In the genomic region with DNA sequence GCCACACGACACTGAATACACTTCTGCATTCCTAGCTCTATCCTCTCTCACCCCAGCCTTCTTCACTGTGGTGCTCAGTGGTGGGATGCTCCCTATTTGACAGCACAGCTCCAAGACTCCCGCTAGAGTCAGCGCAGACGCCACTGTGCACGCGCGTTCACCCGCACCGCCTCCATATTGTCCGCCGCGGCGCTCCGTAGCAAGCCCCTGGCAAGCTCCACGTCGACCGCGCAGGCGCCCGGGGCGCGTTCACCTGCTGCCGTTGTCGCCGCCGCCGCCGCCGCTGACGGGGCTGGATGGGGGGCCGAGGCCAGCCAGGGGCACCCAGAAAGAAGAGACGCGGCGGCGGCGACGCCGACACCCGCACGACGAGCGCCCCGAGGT, we compare ENCODE assay signal across 8 mouse cellular contexts. TPM values are rescaled to one million over a fixed set of nuclear protein-coding genes. Genes with fewer than 3 reads are reported as not detected.
DNase-seq lines count a peak whose midpoint lies in the region; ATAC-seq lines count a peak whose summit lies in the region.

Gene Golga4 (plus strand): TSS at position 248 of the 384 bp plus-strand sequence.

- H3K9ac ChIP-seq in heart, embryonic 13.5 days, result peak within 1 kb of the TSS; percentile 97
- H3K9ac ChIP-seq in liver, embryonic 11.5 days (ENCODE audit: low read depth, low read length), result peak within 1 kb of the TSS; percentile 82

- H3K4me3 ChIP-seq in heart, embryonic 13.5 days, result peak within 1 kb of the TSS; percentile 92
- peak within 1 kb of the TSS; percentile 72 for H3K4me3 ChIP-seq in liver, embryonic 11.5 days (ENCODE audit: low read depth, low read length)

- peak within 1 kb of the TSS; percentile 81 for H3K27ac ChIP-seq in heart, embryonic 13.5 days (replicated peaks)
- H3K27ac ChIP-seq in liver, embryonic 11.5 days (ENCODE audit: low read depth, low read length), result peak within 1 kb of the TSS; percentile 10; the same call in 1 of the 2 replicates

- WGBS in heart, embryonic 13.5 days, result under 1% methylated on average over 42 of the region's 43 CpGs
- under 1% methylated on average over 43 of the region's 43 CpGs for WGBS in liver, embryonic 11.5 days

- peaks cover 5% of the 10 kb centered on the region; the same call in 1 of the 2 replicates for H3K36me3 ChIP-seq in heart, embryonic 13.5 days
- no peaks in the 10 kb centered on the region for H3K36me3 ChIP-seq in liver, embryonic 11.5 days (ENCODE audit: control insufficient read depth, insufficient read depth, low read length)
- no peaks in the 10 kb centered on the region for H3K36me3 ChIP-seq in splenic B cell, adult 2 months (ENCODE audit: control insufficient read depth, insufficient read depth, low read length, poor library complexity, severe bottlenecking)

- peaks cover 41% of the 10 kb centered on the region for H3K4me1 ChIP-seq in heart, embryonic 13.5 days
- H3K4me1 ChIP-seq in liver, embryonic 11.5 days (replicated peaks; ENCODE audit: control insufficient read depth, insufficient read depth, low read length), result peaks cover 27% of the 10 kb centered on the region

- DNase-seq in c-Kit-negative CD71-positive TER-119-positive erythroid progenitor cells, embryonic 14.5 days (ENCODE audit: low read depth, low spot score), result peak; percentile 54
- peak; percentile 43 for DNase-seq in fibroblast of lung, adult 2 months (ENCODE audit: low read depth)
- peak; percentile 95 for DNase-seq in kidney, postnatal 10 days
- DNase-seq in liver, embryonic 11.5 days (ENCODE audit: low spot score), result peak; percentile 85
- DNase-seq in naive thymus-derived CD4-positive, alpha-beta T cell, adult 2 months (ENCODE audit: low read depth), result peak; percentile 85
- DNase-seq in splenic B cell, adult 2 months (ENCODE audit: low read depth, low spot score), result peak; percentile 84

- ATAC-seq in CD4-positive, CD25-positive, alpha-beta regulatory T cell, adult 4 months, result peak; percentile 89
- ATAC-seq in heart, embryonic 13.5 days (ENCODE audit: extremely low read depth, insufficient number of reproducible peaks, low FRiP score, low TSS enrichment), result no peak
- ATAC-seq in liver, embryonic 11.5 days (replicated peaks; ENCODE audit: low FRiP score), result peak; percentile 84

- H3K27me3 ChIP-seq in heart, embryonic 13.5 days (replicated peaks), result no peaks in the 10 kb centered on the region
- no peaks in the 10 kb centered on the region for H3K27me3 ChIP-seq in liver, embryonic 11.5 days (replicated peaks; ENCODE audit: control insufficient read depth, insufficient read depth, low read length)
- H3K27me3 ChIP-seq in splenic B cell, adult 2 months (ENCODE audit: control insufficient read depth, insufficient read depth, low read length, poor library complexity, severe bottlenecking), result no peaks in the 10 kb centered on the region

- H3K4me2 ChIP-seq in heart, embryonic 13.5 days, result peak within 1 kb of the TSS; percentile 94
- H3K4me2 ChIP-seq in liver, embryonic 11.5 days, result peak within 1 kb of the TSS; percentile 90

- H3K9me3 ChIP-seq in heart, embryonic 13.5 days, result no peaks in the 10 kb centered on the region
- H3K9me3 ChIP-seq in liver, embryonic 11.5 days (ENCODE audit: control insufficient read depth, low read length), result no peaks in the 10 kb centered on the region

RNA-seq across cellular contexts. Expression of gene Golga4, which starts in this region (rescaled TPM):
- polyA plus RNA-seq in CD4-positive, CD25-positive, alpha-beta regulatory T cell, adult 4 months (2017; shearing (Covaris generic)), result 10 to 100 TPM; 24.4 to 30.7 TPM
- polyA plus RNA-seq in heart, embryonic 13.5 days (2015; fragmentation: Nextera tagmentation; extraction: Ambion mirVana), result 47.5 and 51.0 TPM in 2 replicates
- polyA plus RNA-seq in liver, embryonic 11.5 days (2014; fragmentation: Nextera tagmentation; extraction: Ambion mirVana), result 39.5 and 42.9 TPM in 2 replicates

Comparison
In these comparisons a context has a peak if more than half of its experiments do, and no peak if none do; other contexts are left out.
1. DNase-seq: peak in every context shown above with its lines; median percentile 95 in kidney, postnatal 10 days; 85 in liver, embryonic 11.5 days; 85 in naive thymus-derived CD4-positive, alpha-beta T cell, adult 2 months; 84 in splenic B cell, adult 2 months; 54 in c-Kit-negative CD71-positive TER-119-positive erythroid progenitor cells, embryonic 14.5 days; 43 in fibroblast of lung, adult 2 months.